Mouse (Mus musculus) testis, adult 2 months (tissue): Measurements from ENCODE around the gene 6430548M08Rik. TPM values are rescaled to one million over a fixed set of nuclear protein-coding genes. Genes with fewer than 3 reads are reported as not detected.

Experiments used
- H3K27ac ChIP-seq: fragments of 200-500 bp; 2 replicates; pipeline ENCODE4 v1.5.1; 2012; ENCODE audit warnings: low read depth, low read length; ENCODE audit not compliant: control insufficient read depth, insufficient read depth
- H3K27me3 ChIP-seq: fragments of 200-500 bp; 2 replicates; pipeline ENCODE4 v1.6.1; 2012; ENCODE audit warnings: mild to moderate bottlenecking, low read length, moderate library complexity; ENCODE audit not compliant: control insufficient read depth, insufficient read depth
- H3K36me3 ChIP-seq: fragments of 200-500 bp; 2 replicates; pipeline ENCODE4 v1.6.1; 2012; ENCODE audit warnings: mild to moderate bottlenecking, low read length; ENCODE audit not compliant: control insufficient read depth, insufficient read depth
- H3K4me1 ChIP-seq: fragments of 200-500 bp; 2 replicates; pipeline ENCODE4 v1.6.1; 2012; ENCODE audit warnings: low read length; ENCODE audit not compliant: control insufficient read depth, insufficient read depth
- H3K4me3 ChIP-seq: fragments of 200-500 bp; 2 replicates; pipeline ENCODE4 v1.5.1; 2012; ENCODE audit warnings: low read depth, mild to moderate bottlenecking, low read length, moderate library complexity, mixed read lengths; ENCODE audit not compliant: control insufficient read depth
- CTCF ChIP-seq: fragments of 200-500 bp; IDR thresholded peaks from 2 replicates; pipeline ENCODE4 v1.5.1; 2012; ENCODE audit warnings: low read depth, mild to moderate bottlenecking, inconsistent platforms, low read length, moderate library complexity; ENCODE audit not compliant: control insufficient read depth, insufficient read depth, insufficient replicate concordance
- POLR2A ChIP-seq: fragments of 200-500 bp; IDR thresholded peaks from 2 replicates; pipeline ENCODE4 v1.6.1; 2012; ENCODE audit warnings: low read depth, mild to moderate bottlenecking, inconsistent platforms, low read length, moderate library complexity; ENCODE audit not compliant: control insufficient read depth
- polyA plus RNA-seq: library from polyadenylated mRNA; depleted of rRNA; stranded (reverse); fragments of >200 nt; gene quantifications from 2 replicates; pipeline ENCODE4 v1.2.3, GENCODE M21; 2012

The 6430548M08Rik gene
- polyA plus RNA-seq, 1 experiment = 19.8 TPM

- TF ChIP-seq POLR2A (no peak), CTCF (no peak)
- H3K27ac ChIP-seq = no peak overlapping the region
- H3K36me3 ChIP-seq = no peaks in the 10 kb centered on the region
- H3K27me3 ChIP-seq = no peaks in the 10 kb centered on the region
- H3K4me1 ChIP-seq = peaks cover 13% of the 10 kb centered on the region
- no peak overlapping the region for H3K4me3 ChIP-seq
Observed at GRCm38 (mm10) chr8:120110966-120111365, 3.0 kb upstream of the 6430548M08Rik start.

- TF ChIP-seq CTCF (no peak), POLR2A (no peak)
- H3K27ac ChIP-seq = no peak overlapping the region
- peaks cover 13% of the 10 kb centered on the region for H3K4me1 ChIP-seq
- H3K27me3 ChIP-seq = no peaks in the 10 kb centered on the region
- H3K36me3 ChIP-seq = no peaks in the 10 kb centered on the region
- no peak overlapping the region for H3K4me3 ChIP-seq
Observed at GRCm38 (mm10) chr8:120111382-120111781, 2.6 kb upstream of the 6430548M08Rik start.

DNA sequence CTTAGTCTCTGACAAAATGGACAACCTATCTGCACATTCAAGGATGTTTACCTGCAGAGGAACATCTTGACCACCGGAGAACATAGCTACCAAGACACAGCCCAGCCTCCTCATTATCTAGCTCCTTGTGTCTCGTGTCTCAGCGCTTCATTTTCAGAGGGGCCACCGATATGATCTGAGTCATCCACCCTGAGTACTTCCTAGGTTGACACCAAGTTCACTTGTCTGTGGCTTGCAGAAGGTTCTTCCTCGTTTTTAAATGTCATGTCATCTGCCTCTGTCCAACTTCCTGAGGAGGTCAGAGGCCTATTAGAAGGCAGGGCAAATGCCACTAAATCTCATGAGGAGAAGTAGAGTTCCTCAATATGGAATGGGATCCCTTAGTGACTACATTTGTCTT is 1.4 kb upstream of the 6430548M08Rik start:
- Histone ChIP-seq H3K36me3 (no peaks in the 10 kb centered on the region), H3K4me1 (peaks cover 13% of the 10 kb centered on the region), H3K27ac (no peak overlapping the region), H3K4me3 (no peak overlapping the region), H3K27me3 (no peaks in the 10 kb centered on the region)
- TF ChIP-seq CTCF (no peak), POLR2A (no peak)

- no peaks in the 10 kb centered on the region for H3K27me3 ChIP-seq
Observed at GRCm38 (mm10) chr8:120113306-120113705, 646 bp upstream of the 6430548M08Rik start.

DNA sequence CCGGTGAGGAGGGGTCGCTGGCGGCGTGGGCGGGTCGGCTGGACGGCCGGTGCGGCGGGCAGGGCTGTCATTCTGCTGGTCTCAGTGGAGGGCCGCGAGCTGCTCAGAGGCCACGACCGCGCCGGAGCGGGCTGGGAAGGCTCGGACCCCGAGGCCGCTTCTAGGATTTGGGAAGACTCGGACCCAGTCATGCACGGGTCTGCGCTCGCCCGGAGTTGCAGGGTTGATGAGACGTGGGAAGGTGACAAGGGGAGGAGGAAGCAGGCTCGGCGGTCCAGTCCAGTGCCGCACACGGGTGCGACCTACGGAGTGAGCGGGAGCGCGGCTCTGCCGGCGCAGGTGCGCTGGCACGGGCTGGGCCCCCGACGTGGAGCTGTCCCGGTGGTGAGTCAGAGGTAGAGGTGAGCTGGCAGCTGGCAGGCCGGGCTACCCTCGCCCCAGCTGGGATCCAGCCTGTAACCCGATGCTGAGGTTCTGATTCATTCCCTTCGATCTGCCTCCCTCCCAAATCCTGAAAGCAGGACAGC is 426 bp downstream of the 6430548M08Rik start:
- H3K4me1 ChIP-seq = peaks cover 13% of the 10 kb centered on the region
- H3K27me3 ChIP-seq = no peaks in the 10 kb centered on the region
- H3K4me3 ChIP-seq = peak overlapping the region; percentile 89
- H3K27ac ChIP-seq = peak overlapping the region; percentile 27; the same call in 1 of the 2 replicates
- no peaks in the 10 kb centered on the region for H3K36me3 ChIP-seq
- TF ChIP-seq CTCF = no peak
- no peak for TF ChIP-seq POLR2A

More at GRCm38 (mm10) chr8:120113306-120113705, 646 bp upstream of the 6430548M08Rik start:
- Histone ChIP-seq H3K4me1 (peaks cover 13% of the 10 kb centered on the region), H3K4me3 (peak overlapping the region; percentile 89), H3K36me3 (no peaks in the 10 kb centered on the region), H3K27ac (peak overlapping the region; percentile 30; the same call in 1 of the 2 replicates)
- TF ChIP-seq CTCF (no peak), POLR2A (no peak)

DNA sequence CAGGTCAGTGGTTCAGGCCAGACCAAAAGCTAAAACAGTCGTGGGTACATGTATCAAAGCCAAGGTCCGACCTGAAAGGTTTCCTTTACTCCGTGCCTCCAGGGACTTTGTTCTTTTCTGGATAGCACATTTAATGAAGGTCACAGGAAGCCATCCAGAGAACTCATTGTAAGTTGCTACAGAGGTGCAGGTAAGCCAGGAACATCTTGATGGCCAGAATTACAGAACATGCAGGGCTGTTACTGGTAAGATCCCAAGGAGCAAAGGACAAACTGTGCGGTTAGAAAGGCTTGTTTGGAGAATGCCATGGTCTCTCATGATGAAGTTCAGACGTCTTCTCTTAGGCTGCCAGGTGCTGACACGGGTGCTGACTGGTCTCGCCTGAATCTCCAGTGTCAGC is 2.6 kb downstream of the 6430548M08Rik start:
- Histone ChIP-seq H3K27me3 (no peaks in the 10 kb centered on the region), H3K27ac (no peak overlapping the region), H3K36me3 (no peaks in the 10 kb centered on the region), H3K4me3 (no peak overlapping the region), H3K4me1 (peaks cover 13% of the 10 kb centered on the region)
- no peak for TF ChIP-seq CTCF
- no peak for TF ChIP-seq POLR2A

DNA sequence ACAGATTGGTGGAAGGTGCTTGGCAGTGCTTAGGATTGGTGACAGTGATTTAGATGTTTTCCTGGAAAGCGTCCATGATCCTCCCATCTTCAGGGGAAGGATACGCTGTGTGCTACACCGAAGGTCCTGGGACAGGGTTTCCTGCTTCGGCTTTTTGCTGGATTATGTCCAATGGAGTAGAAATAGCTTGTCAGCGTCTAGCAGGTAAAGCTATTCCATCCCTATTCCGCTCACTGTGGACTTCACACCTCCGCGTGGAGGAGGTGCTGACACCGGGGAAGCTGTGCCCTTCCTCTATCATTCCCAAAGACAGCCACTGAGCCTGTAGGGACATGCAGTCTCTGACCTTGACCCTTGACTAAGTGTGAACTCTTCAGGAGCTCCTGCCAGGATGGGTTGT is 4.2 kb downstream of the 6430548M08Rik start:
- Histone ChIP-seq H3K27ac (no peak overlapping the region), H3K4me1 (peaks cover 10% of the 10 kb centered on the region), H3K4me3 (no peak overlapping the region), H3K36me3 (no peaks in the 10 kb centered on the region), H3K27me3 (no peaks in the 10 kb centered on the region)
- TF ChIP-seq CTCF (no peak), POLR2A (no peak)
